Mouse (Mus musculus): ENCODE data around the gene Mllt6.

DNA sequence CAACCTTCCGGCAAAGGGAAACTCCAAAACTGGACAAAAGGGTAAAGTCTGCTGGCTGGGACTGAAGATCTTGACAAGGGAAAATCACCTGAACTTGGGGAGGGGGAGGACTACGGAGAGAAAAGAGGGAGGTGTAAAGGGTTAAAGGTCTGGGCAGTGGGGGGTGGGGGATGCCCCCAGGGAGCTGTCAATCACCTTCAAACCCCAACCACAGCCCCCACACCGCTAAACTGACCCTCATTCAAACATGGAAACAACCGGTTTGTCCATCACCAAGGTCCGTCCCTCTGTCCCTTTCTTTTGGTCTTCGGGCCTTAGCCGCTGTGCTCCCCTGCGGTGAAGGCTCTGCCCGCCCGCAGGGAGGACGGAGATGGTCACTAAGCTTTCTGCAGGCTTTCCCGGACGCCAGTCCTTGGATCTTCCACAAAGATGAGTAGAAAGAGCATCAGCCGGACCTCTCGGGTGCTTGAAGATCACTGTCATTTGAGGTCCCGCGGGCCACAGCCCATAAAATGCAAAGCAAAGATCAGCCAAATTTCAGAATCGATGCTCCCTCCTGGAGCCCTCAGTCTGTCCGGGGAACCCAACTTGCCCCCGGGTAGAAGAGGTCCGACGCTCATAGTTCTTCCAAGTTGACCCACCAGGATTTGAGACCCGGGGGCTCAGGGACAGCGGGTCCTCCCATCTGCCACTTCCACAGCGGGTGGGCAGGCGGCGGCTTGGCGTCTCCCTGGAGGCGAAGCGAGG is 35.5 kb upstream of the Mllt6 start:
- TF ChIP-seq MAFK (IDR thresholded peaks at IDR 0.05; ENCODE audit: insufficient read depth, low read depth, low read length) (no peak), HCFC1 (IDR thresholded peaks at IDR 0.05; ENCODE audit: borderline replicate concordance, insufficient read depth, low read length) (no peak), CHD2 (IDR thresholded peaks at IDR 0.05; ENCODE audit: low read depth, low read length) (no peak), ZC3H11A (IDR thresholded peaks at IDR 0.05; ENCODE audit: borderline replicate concordance, low read depth, low read length) (no peak), ZNF384 (IDR thresholded peaks at IDR 0.05; ENCODE audit: low read depth, low read length) (no peak)

Data from ES-E14 (cell line).